Mouse (Mus musculus) brain, embryonic 18.5 days (tissue): ENCODE measurements around the gene Noa1.

Source experiments
- DNase-seq: peaks from one replicate; pipeline ENCODE4 v3.0.0-alpha.2; 2012; ENCODE audit warnings: low read depth, low spot score

Noa1 gene

GRCm38 (mm10) chr5:77254402-77254801 is 55.5 kb downstream of the Noa1 start:
- no peak for DNase-seq

GRCm38 (mm10) chr5:77253154-77253553 is 56.7 kb downstream of the Noa1 start:
- no peak for DNase-seq

- no peak for DNase-seq
Measured at GRCm38 (mm10) chr5:77252115-77252827, 57.6 kb downstream of the Noa1 start.

DNA sequence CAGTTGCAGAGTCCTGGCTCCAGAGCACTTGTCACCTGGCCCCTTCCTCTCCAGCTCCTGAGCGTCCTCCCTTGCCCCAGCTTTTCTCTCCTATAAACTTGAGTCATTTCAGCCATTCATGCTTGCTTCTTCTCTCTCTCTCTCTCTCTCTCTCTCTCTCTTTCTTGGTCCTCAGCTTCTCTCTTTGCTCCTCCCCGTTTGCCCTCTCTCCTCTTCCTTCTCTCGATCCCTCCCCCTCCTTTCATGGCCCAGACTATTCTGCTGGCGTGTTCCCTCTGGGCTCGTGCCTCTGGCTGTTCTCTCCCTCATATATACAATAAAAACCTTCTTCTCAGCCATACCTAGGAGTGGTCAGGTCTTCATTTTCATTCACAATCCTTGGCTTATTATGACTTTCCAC is 58.2 kb downstream of the Noa1 start:
- DNase-seq, result no peak

DNA sequence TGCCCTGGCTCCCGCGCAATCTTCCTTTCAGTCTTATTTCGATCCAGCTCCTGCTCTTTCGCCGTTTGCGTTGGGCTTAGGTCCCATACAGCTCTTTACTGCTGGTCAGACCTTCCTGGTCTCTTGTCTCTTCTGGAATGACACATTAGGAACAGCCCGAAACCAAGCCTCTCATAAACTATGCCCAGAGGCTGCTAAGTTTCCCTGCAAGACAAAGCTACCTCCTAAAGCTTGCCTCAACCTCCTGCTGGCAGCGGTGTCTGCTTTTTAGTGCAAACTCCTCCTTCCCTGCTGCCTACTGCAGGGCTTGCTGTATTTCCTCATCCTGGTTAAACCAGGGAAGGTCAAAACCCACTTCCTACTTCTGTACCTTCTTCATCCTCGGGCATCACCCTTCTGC is 59.8 kb downstream of the Noa1 start:
- DNase-seq, result no peak

- DNase-seq, result no peak
Measured at GRCm38 (mm10) chr5:77245787-77246671, 63.9 kb downstream of the Noa1 start.

DNA sequence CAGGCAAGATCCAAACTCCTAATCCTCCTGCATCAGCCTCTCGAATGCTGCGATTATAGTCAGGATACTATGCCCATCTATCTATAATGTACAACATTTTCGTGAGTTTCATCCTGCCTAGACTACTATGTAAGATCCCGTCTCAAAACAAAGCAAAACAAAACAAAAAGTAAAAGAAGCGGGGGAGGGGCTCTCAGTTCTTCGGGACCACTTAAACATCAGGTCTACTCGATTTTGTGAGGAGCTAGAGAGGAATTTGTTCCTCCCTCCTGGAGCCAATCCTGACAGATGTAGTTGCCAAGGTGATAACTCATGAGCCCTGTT is 64.5 kb downstream of the Noa1 start:
- no peak for DNase-seq

DNA sequence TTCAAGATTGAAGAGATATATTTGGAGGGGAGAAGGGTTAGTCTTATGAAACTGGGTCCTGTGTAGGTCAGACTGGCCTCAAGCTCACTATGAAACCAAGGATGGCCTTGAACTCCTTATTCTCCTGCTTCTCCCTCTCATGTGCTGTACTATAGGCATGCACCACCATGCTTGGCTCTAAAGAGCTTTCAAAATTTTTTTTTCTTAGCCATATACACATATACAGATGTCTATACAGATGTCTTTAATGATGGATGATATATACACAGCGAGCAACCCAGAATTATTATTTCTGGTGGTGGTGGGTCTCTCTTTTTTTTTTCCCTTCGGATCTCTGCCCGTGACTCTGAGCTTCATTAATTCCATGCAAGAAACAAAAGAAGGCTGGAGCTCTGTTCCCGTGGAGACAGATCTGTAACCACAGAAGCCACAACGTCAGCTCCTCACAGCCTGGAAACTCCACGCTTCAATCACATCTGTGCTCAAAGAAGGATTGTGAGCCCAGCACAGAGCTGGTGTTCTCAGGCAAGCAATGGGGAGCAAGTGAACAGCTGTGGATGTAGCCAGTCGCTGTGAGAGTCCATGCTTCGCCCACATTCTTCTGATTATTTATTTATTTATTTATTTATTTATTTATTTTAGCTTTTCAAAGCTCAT is 65.4 kb downstream of the Noa1 start:
- no peak for DNase-seq
